Mouse (Mus musculus) small intestine, adult 2 months (tissue): ENCODE data around the gene Tsacc. TPM values are rescaled to one million over a fixed set of nuclear protein-coding genes. Genes with fewer than 3 reads are reported as not detected.
A peak's percentile ranks its signal among the peaks of the same experiment; 100 is the strongest.

ENCODE experiments used
- H3K27ac ChIP-seq: fragments of 200-500 bp; 2 replicates; pipeline ENCODE4 v1.5.1; 2012; ENCODE audit warnings: low read depth, low read length, control low read depth, inconsistent platforms; ENCODE audit not compliant: insufficient read depth
- H3K27me3 ChIP-seq: fragments of 200-500 bp; 2 replicates; pipeline ENCODE4 v1.6.1; 2012; ENCODE audit warnings: mild to moderate bottlenecking, moderate library complexity, low read length, inconsistent platforms; ENCODE audit not compliant: control insufficient read depth, insufficient read depth
- H3K36me3 ChIP-seq: fragments of 200-500 bp; 2 replicates; pipeline ENCODE4 v1.6.1; 2012; ENCODE audit warnings: mild to moderate bottlenecking, low read length, control low read depth, inconsistent platforms; ENCODE audit not compliant: control insufficient read depth, insufficient read depth
- H3K4me1 ChIP-seq: fragments of 200-500 bp; 2 replicates; pipeline ENCODE4 v1.6.1; 2012; ENCODE audit warnings: low read length, inconsistent platforms, mixed read lengths; ENCODE audit not compliant: control insufficient read depth, insufficient read depth, insufficient read length
- H3K4me3 ChIP-seq: fragments of 200-500 bp; 2 replicates; pipeline ENCODE4 v1.5.1; 2012; ENCODE audit warnings: low read depth, mild to moderate bottlenecking, control low read depth, inconsistent platforms, low read length, moderate library complexity
- CTCF ChIP-seq: fragments of 200-500 bp; IDR thresholded peaks from 2 replicates; pipeline ENCODE4 v1.5.1; 2012; ENCODE audit warnings: low read depth, mild to moderate bottlenecking, control low read depth, inconsistent platforms, low read length, moderate library complexity, mixed read lengths; ENCODE audit not compliant: insufficient replicate concordance, insufficient read length; ENCODE audit errors: extremely low read depth
- POLR2A ChIP-seq: fragments of 200-500 bp; IDR thresholded peaks from 2 replicates; pipeline ENCODE4 v1.6.1; 2012; ENCODE audit warnings: low read depth, mild to moderate bottlenecking, control low read depth, inconsistent platforms, low read length, moderate library complexity
- WGBS: fragments of 180-500 bp; shearing (Covaris S2); methylation state at CpG from one replicate; pipeline ENCODE4 v1.1.7; 2018; 5-methylcytosine and 5-hydroxymethylcytosine counted together
- polyA plus RNA-seq: library from polyadenylated mRNA; depleted of rRNA; stranded (reverse); fragments of >200 nt; gene quantifications from 2 replicates; pipeline ENCODE4 v1.2.3, GENCODE M21; 2012

Tsacc gene
- polyA plus RNA-seq, 1 experiment = 0.76 TPM

- Histone ChIP-seq H3K4me1 (no peaks in the 10 kb centered on the region), H3K27me3 (peaks cover 27% of the 10 kb centered on the region), H3K4me3 (no peak overlapping the region), H3K27ac (no peak overlapping the region), H3K36me3 (no peaks in the 10 kb centered on the region)
- TF ChIP-seq POLR2A = no peak
- TF ChIP-seq CTCF = peak; percentile 79
- WGBS = 0% methylated on average over 2 of the region's 2 CpGs
Observed at GRCm38 (mm10) chr3:88244071-88244470, 52.7 kb downstream of the Tsacc start.

- Histone ChIP-seq H3K36me3 (no peaks in the 10 kb centered on the region), H3K4me3 (no peak overlapping the region), H3K4me1 (no peaks in the 10 kb centered on the region), H3K27me3 (peaks cover 30% of the 10 kb centered on the region), H3K27ac (no peak overlapping the region)
- WGBS = 2% methylated on average over 13 of the region's 13 CpGs
- no peak for TF ChIP-seq POLR2A
- TF ChIP-seq CTCF = peak; percentile 83
Observed at GRCm38 (mm10) chr3:88242531-88242930, 54.3 kb downstream of the Tsacc start.

- Histone ChIP-seq H3K27me3 (peaks cover 30% of the 10 kb centered on the region), H3K36me3 (no peaks in the 10 kb centered on the region), H3K4me3 (no peak overlapping the region), H3K27ac (no peak overlapping the region), H3K4me1 (no peaks in the 10 kb centered on the region)
- 8% methylated on average over 41 of the region's 48 CpGs for WGBS
- no peak for TF ChIP-seq CTCF
- no peak for TF ChIP-seq POLR2A
Observed at GRCm38 (mm10) chr3:88241045-88241786, 55.6 kb downstream of the Tsacc start.

GRCm38 (mm10) chr3:88239446-88239845, 57.4 kb downstream of the Tsacc start:
- Histone ChIP-seq H3K27me3 (peaks cover 30% of the 10 kb centered on the region), H3K27ac (no peak overlapping the region), H3K36me3 (no peaks in the 10 kb centered on the region), H3K4me3 (no peak overlapping the region), H3K4me1 (no peaks in the 10 kb centered on the region)
- 62% methylated on average over 4 of the region's 4 CpGs for WGBS
- TF ChIP-seq CTCF (no peak), POLR2A (no peak)

- no peak overlapping the region for H3K4me3 ChIP-seq
- H3K36me3 ChIP-seq = no peaks in the 10 kb centered on the region
- 54% methylated on average over 8 of the region's 8 CpGs for WGBS
- TF ChIP-seq CTCF (no peak), POLR2A (no peak)
- H3K27me3 ChIP-seq = peaks cover 30% of the 10 kb centered on the region
- no peaks in the 10 kb centered on the region for H3K4me1 ChIP-seq
- H3K27ac ChIP-seq = no peak overlapping the region
Observed at GRCm38 (mm10) chr3:88238866-88239391, 57.9 kb downstream of the Tsacc start.

GRCm38 (mm10) chr3:88237556-88238194, 59.1 kb downstream of the Tsacc start:
- 7% methylated on average over 10 of the region's 10 CpGs for WGBS
- no peak overlapping the region for H3K4me3 ChIP-seq
- H3K36me3 ChIP-seq = no peaks in the 10 kb centered on the region
- H3K27me3 ChIP-seq = peaks cover 38% of the 10 kb centered on the region
- no peak overlapping the region for H3K27ac ChIP-seq
- TF ChIP-seq CTCF = peak; percentile 43; the same call in 1 of the 2 replicates
- TF ChIP-seq POLR2A = no peak
- H3K4me1 ChIP-seq = no peaks in the 10 kb centered on the region

- Histone ChIP-seq H3K27me3 (peaks cover 35% of the 10 kb centered on the region), H3K27ac (no peak overlapping the region), H3K4me1 (no peaks in the 10 kb centered on the region), H3K36me3 (no peaks in the 10 kb centered on the region), H3K4me3 (no peak overlapping the region)
- WGBS = 67% methylated on average over 6 of the region's 6 CpGs
- TF ChIP-seq CTCF (no peak), POLR2A (no peak)
Observed at GRCm38 (mm10) chr3:88237161-88237555, 59.6 kb downstream of the Tsacc start.
